Mouse (Mus musculus) left cerebral cortex, postnatal 4 days (tissue): ENCODE results near the gene Olfr984. TPM values are rescaled to one million over a fixed set of nuclear protein-coding genes. Genes with fewer than 3 reads are reported as not detected.

Experiments used
- DNase-seq: peaks from one replicate; pipeline ENCODE4 v3.0.0-alpha.2; 2022
- intact Hi-C: fragments of 180-260 bp; cut with DNase I; formaldehyde crosslinking; loops from one replicate; pipeline ENCODE4 v1.15.1; 2025
- total RNA-seq, 2 experiments: library from RNA; stranded (reverse); gene quantifications; 2 replicates each; pipeline ENCODE4 v1.2.3; 2021

Gene Olfr984
- total RNA-seq: not detected

DNA sequence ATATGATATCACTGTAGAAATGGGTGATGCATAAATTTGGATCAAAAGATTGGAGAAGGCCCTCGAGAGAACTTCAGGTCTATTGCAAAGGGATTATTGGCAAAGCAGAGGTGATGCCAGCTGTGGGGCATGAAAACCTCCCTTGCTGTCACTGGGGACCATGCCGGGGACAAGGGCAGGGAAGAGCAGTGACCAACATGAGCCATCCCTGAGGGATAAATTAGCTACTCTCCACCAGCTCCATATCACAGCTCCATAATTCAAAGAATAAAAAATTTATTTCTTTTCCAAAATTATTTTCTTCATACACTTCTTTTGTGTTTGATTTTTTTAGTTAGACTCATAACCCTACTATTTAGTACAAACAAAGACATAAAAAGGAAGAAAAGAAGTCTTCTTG lies at the start of gene Olfr984:
Olfr984 (minus strand) TSS at position 101 of the 400 bp plus-strand sequence.
- no peak for DNase-seq
- intact Hi-C loops: no loop called here

DNA sequence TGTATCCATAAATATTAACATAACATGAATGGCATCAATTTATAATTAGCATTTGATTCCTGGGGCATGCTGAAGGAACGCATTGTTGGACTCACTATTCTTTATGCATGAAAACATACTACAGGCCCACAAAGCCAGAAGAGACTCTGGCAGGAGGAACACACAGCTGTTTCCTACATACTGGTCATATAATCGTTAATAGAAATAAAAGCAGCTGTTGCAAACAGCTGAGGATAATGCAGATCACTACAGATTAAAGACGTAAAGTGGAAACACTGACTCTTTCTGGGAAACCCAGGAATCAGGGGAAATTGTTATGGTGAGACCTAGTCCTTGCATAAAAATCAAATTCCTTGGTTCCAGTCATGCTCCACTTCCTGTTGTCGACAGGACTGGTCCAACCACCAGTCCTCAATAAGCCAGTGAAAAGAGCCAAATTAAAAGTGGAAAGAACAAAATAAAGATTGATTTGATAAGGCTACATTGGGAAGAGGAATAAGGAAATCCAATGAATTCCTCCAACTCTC lies 41.2 kb upstream of the Olfr984 start:
- intact Hi-C loops: no loop called here
- no peak for DNase-seq

DNA sequence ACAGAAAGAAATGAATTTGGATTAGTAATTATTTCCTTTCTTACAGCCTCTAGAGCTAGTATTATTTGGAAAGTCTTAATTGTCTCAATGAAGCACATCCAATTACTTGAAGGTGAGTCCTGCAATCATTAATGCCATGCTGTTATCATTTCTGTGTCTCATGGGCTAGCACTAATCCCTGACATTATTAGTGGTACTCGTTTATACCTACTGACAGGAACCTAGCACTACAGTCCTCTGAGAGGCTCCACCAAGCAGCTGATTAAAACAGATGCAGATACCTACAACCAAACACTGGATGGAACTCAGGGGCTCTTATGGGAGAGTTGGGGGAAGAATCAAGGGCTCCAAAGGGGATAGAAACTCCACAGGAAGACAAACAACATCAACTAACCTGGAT lies 27.5 kb upstream of the Olfr984 start:
- intact Hi-C loops: no loop called here
- DNase-seq: no peak

DNA sequence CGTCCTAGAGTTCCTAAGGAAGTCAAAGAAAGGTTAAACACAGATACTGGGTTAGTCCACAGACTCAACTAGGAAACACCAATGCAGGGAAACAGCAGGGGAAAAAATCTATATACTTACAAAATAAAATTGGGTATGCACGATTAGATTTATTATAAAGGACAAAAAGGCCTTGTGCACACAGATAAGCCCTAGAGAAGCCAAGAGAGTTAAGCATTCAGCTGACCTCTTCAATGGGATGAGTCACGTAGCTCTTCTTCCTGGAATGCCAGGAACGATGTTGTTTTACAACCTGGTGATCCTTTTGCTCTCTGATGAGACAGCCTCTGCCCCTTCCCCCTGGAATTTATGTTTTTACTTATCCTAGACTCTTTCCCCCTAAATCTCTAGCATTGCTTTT lies 25.5 kb upstream of the Olfr984 start:
- no peak for DNase-seq
- intact Hi-C loops: no loop called here

DNA sequence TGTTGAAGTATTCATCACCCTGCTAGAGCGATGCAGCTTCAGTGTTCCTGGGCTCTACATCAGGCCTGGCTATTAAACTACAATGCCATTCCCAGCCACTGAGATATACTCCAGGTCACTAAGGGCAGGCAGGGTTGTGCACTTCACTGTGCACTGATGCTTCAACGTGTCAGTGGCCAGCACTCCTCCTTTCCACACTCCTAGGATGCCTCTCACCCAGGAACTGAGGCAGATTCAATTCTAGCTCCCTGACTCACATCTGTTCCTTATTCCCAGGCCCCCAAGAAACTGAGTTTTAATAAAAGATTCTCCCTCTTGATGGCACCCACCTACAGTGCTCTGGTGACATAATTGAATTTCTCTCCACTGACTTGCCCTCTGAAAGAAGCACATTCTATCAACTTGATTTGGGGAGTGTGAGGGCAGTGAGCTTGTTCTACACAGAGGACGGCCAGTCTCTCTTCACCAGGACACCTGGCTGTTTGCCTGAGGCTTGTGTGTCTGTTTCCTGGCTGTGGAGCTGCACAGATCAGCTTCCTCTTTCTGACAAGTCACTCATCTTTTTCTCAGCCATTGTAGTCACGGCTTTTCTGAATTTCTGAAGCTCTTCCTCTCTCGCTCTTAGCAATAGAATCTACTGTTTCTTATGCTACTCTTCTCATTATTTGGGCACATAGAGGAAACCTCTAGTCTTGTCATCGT lies 23.1 kb upstream of the Olfr984 start:
- intact Hi-C loops: no loop called here
- peak; percentile 3 for DNase-seq

DNA sequence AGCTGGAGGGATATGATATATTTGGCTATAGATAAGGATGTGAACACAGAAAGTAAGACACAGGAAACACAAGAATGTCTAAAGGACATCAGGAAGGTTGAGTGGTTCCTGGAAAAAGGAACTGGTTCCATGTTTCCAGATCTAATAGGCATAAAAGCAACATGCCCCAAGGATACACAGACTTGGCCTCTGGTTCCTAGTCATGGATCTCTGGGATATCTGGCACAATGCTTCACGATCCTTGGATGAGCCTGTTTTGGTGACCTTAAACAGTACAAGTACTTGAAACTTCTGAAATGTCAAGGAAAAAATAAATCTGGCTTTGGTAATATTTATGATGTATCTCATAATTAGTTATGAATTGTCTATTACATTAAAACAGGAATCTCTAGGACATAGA lies 16.6 kb upstream of the Olfr984 start:
- DNase-seq: no peak
- intact Hi-C loops: no loop called here

DNA sequence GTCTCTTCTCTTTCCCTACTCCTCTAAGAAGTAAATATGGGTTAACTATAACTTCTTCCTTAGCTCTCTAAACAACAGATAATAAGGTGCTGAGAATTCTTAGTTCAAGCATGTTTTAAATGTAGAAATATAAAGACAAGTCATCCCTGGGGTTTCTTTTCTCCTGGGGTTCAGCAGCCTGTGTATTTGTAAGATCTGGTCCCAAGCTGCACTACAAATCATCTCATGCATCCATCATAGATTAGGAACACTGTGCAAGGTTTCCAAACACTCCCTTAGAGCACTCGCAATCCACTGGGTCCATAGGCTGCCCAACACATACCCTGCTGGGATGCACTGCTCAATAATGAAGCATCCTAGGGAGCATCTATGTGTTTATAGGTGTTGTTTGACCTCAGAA lies 16.1 kb upstream of the Olfr984 start, which contains the start of gene Olfr985:
Olfr985 (minus strand) TSS at position 101 of the 400 bp plus-strand sequence.
- intact Hi-C loops: no loop called here

DNA sequence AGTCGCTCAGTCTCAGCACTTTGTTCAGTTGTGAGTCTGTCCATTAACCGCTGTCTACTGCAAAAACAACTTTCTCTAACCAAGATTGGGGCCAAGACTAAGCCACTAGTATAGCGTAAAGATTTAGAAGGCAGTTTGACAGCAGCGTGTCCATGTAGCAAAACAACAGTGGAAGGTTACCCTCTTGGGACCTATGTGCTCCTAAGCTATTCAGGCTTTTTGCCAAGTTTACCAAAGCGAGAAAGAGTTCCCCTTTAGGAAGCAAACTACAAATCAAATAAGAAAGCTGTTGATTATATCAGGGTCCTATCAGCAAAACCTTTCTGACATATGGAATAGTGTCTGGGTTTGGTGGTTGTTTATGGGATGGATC lies 3.3 kb upstream of the Olfr984 start:
- DNase-seq: no peak
- intact Hi-C loops: no loop called here

More for the DNA sequence above, 16.1 kb upstream of the Olfr984 start, which contains the start of gene Olfr985:
- DNase-seq: no peak

DNA sequence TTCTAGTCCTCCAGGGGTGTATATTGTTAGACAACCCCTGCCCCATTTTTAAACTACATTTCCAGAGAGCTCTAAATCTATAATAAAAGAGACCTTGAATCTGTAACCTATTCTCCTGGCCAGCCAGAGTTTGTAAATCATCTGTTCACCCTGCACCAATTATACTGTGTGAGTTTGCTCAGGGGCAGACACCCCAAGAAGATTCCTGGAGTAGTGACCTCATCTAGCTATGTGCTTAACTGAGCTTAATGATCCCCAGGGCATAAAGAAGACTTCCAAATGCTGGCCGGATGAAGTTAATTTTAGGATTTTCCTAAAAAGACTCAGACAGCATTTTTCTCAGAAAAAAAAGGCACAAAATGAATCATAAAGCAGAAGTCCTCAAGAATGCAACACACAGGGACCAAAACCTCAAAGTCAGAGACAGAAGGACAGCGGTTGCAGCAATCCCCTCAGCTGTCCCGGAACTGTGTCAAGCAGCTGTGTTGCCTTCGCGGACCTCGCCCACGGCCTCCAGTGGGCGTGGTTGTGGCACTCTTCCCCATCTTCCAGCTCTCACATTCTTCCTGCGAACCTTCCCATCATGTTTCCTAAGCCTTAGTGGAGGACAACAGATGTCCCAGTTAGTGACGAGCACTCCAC lies 2.8 kb upstream of the Olfr984 start:
- intact Hi-C loops: no loop called here
- no peak for DNase-seq

DNA sequence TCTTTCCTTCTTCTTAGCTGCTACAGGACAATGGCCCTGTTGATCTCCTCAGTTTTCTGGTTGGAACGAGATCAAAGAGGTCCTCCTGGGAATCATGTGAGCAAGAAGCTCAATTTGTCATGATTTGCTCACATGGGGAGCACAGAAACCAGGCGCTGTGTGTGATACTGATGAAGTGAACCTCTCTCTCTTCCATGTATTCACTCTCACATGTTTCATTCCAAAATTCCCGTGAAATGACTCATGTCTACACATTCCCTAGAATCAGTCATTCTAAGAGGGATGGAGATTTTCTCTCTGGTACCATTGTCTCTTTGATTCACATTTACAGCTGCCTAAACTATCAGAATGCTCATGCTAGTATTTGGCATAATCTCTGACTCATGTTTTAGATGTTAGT lies 19.2 kb downstream of the Olfr984 start:
- DNase-seq: no peak
- intact Hi-C loops: no loop called here

DNA sequence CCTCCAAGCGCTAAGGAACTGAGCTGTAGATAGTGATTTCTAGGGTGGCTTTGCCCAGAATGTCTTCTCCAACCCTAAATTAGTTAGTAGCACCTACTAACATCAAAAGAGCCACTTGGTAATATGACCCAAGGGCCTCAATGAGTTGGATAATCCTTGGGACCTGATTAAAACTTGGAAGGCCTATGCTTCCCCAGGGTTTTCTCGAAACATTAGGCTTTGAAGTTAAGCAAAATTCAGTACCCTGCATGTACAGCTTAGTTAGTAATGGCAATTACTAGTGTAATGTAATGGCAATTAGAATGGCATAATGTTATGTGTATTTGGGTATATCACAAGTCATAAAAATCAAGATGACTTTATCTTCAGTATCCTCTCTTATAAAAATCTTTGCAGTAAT lies 20.5 kb downstream of the Olfr984 start, which contains the start of gene Olfr983:
Olfr983 (minus strand) TSS at position 101 of the 400 bp plus-strand sequence.
- no peak for DNase-seq
- intact Hi-C loops: no loop called here

DNA sequence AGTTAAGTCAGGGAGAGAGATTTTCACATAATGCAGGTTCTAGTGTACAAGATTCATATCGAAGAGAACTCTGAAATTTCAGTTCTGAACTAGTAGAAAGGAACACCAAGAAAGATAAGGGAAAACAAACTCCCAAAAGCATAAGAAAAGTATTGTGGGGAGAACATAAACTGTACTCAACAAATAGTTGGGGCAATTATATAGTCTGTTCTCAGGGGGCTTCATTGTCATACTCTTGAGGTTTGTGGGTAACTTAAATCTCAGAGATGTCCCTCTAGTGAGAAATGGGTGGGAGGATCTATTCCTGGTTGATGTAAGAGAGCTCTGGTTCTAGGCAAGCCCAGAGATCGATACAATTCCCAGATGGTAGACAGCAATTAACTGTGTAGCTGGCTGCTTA lies 40.5 kb downstream of the Olfr984 start, which contains the start of gene Olfr982:
Olfr982 (plus strand) TSS at position 301 of the 400 bp plus-strand sequence.
- intact Hi-C loops: no loop called here
- no peak for DNase-seq

DNA sequence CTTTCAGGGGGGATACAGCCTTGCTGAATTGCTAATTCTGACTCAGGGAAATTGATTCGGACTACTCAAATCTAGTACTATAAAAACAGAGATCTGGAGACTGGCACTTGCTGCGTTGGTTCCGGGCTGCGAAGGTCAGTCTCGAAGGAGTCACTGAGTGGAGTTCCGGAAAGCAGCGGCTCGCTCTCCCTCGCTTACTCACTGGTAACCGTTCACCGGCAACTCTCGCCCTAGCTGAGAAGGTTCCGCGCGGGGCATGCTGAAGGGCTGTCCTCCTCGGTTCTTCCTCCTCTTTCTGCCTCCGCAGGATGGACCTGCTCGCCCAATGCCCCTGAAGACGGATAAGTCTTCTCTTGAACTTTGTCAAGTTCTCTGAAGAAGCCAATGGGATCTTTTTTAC lies 63.9 kb downstream of the Olfr984 start:
- no peak for DNase-seq
- intact Hi-C loops: no loop called here

Other genes starting within 250 kb of the Olfr984 start
- not detected for gene Olfr972, start 247.8 kb downstream of the Olfr984 start, total RNA-seq
- not detected for gene Olfr229, start 206.9 kb downstream of the Olfr984 start, total RNA-seq
- not detected for gene Olfr974, start 176.7 kb downstream of the Olfr984 start, total RNA-seq
- gene Olfr975, start 162.2 kb downstream of the Olfr984 start, total RNA-seq: under 1 TPM in 1 of 2 experiments, not detected in 1; 0.12 TPM
- gene Olfr976, start 153.1 kb downstream of the Olfr984 start, total RNA-seq: not detected
- gene Olfr978, start 122.1 kb downstream of the Olfr984 start, total RNA-seq: not detected
- not detected for gene Olfr979, start 110.7 kb downstream of the Olfr984 start, total RNA-seq
- gene Olfr980, start 104.6 kb downstream of the Olfr984 start, total RNA-seq: not detected
- not detected for gene Olfr981, start 92.7 kb downstream of the Olfr984 start, total RNA-seq
- gene Olfr982, start 40.4 kb downstream of the Olfr984 start, total RNA-seq: not detected
- gene Olfr983, start 20.6 kb downstream of the Olfr984 start, total RNA-seq: not detected
- not detected for gene Olfr985, start 16.0 kb upstream of the Olfr984 start, total RNA-seq
- not detected for gene Tmem225, start 33.9 kb upstream of the Olfr984 start, total RNA-seq
- not detected for gene Olfr986, start 66.7 kb upstream of the Olfr984 start, total RNA-seq
- 1 to 10 TPM; 8.5 to 9.1 TPM for gene Zfp202, start 78.1 kb upstream of the Olfr984 start, total RNA-seq
- 100 to 1,000 TPM; 176 to 194 TPM for gene Scn3b, start 155.0 kb upstream of the Olfr984 start, total RNA-seq